Mouse (Mus musculus) MEL (cell line): ENCODE data around the gene Col4a3. TPM values are rescaled to one million over a fixed set of nuclear protein-coding genes. Genes with fewer than 3 reads are reported as not detected.

Experiments used
- DNase-seq: peaks from one replicate; pipeline ENCODE4 v3.0.0; 2011; ENCODE audit warnings: low read depth, low spot score
- H3K27ac ChIP-seq: 2 replicates; pipeline ENCODE4 v1.5.1; 2012; ENCODE audit warnings: low read depth, mild to moderate bottlenecking, control low read depth, low read length, moderate library complexity; ENCODE audit not compliant: control insufficient read depth
- H3K27me3 ChIP-seq, 2 experiments: fragments of 150-350 bp in 1 of 2; sonication (generic) in 1 of 2; 2 replicates each; pipeline ENCODE4 v1.6.1; 2012; ENCODE audit warnings: low read length in 2 of 2, mild to moderate bottlenecking in 2 of 2, improper control_type of control experiment in 1 of 2, moderate library complexity in 1 of 2; ENCODE audit not compliant: insufficient read depth in 2 of 2, control insufficient read depth in 1 of 2
- H3K36me3 ChIP-seq, 2 experiments: 2 replicates each; pipeline ENCODE4 v1.6.1; 2012 to 2014; ENCODE audit warnings: low read length in 2 of 2, improper control_type of control experiment in 1 of 2, inconsistent platforms in 1 of 2, mild to moderate bottlenecking in 1 of 2; ENCODE audit not compliant: insufficient read depth in 2 of 2, control insufficient read depth in 1 of 2
- H3K4me1 ChIP-seq, 2 experiments: fragments of 150-350 bp in 1 of 2; sonication (generic) in 1 of 2; 2 replicates each; pipeline ENCODE4 v1.6.1; 2012; ENCODE audit warnings: low read length in 2 of 2, improper control_type of control experiment in 1 of 2, mild to moderate bottlenecking in 1 of 2; ENCODE audit not compliant: insufficient read depth in 2 of 2, control insufficient read depth in 1 of 2
- H3K4me3 ChIP-seq, 2 experiments: fragments of 150-350 bp in 1 of 2; sonication (generic) in 1 of 2; 2 replicates each; pipeline ENCODE4 v1.5.1; 2012; ENCODE audit warnings: low read depth in 2 of 2, low read length in 2 of 2, mild to moderate bottlenecking in 2 of 2, moderate library complexity in 2 of 2, control low read depth in 1 of 2, improper control_type of control experiment in 1 of 2; ENCODE audit not compliant: control insufficient read depth in 1 of 2, insufficient read depth in 1 of 2
- H3K79me2 ChIP-seq: 2 replicates; pipeline ENCODE4 v1.6.1; 2012; ENCODE audit warnings: mild to moderate bottlenecking, low read length, moderate library complexity; ENCODE audit not compliant: control insufficient read depth, poor library complexity, insufficient read depth
- H3K9ac ChIP-seq: 2 replicates; pipeline ENCODE4 v1.6.1; 2012; ENCODE audit warnings: low read depth, mild to moderate bottlenecking, control low read depth, low read length, moderate library complexity; ENCODE audit not compliant: control insufficient read depth, poor library complexity, severe bottlenecking
- H3K9me3 ChIP-seq: fragments of 150-350 bp; sonication (generic); replicated peaks from 2 replicates; pipeline ENCODE4 v1.6.1; 2012; ENCODE audit warnings: mild to moderate bottlenecking, low read length, improper control_type of control experiment, moderate library complexity; ENCODE audit not compliant: insufficient read depth
- BHLHE40 ChIP-seq: IDR thresholded peaks from 2 replicates; pipeline ENCODE4 v1.6.1; 2012; ENCODE audit warnings: low read depth, mild to moderate bottlenecking, inconsistent platforms, low read length, improper control_type of control experiment, borderline replicate concordance
- CHD1 ChIP-seq: IDR thresholded peaks from 2 replicates; pipeline ENCODE4 v1.6.1; 2012; ENCODE audit warnings: low read depth, mild to moderate bottlenecking, inconsistent platforms, low read length, improper control_type of control experiment
- CTCF ChIP-seq, 3 experiments: IDR thresholded peaks in 2 of 3; conservative IDR thresholded peaks in 1 of 3; 2 replicates each; pipeline ENCODE4 v1.5.1; 2011 to 2012; ENCODE audit warnings: low read length in 3 of 3, low read depth in 2 of 3, mild to moderate bottlenecking in 2 of 3, improper control_type of control experiment in 1 of 3, inconsistent platforms in 1 of 3, mixed read lengths in 1 of 3, moderate library complexity in 1 of 3; ENCODE audit not compliant: control insufficient read depth in 1 of 3, insufficient read depth in 1 of 3, poor library complexity in 1 of 3, severe bottlenecking in 1 of 3
- EP300 ChIP-seq, 2 experiments: IDR thresholded peaks; 2 replicates each; pipeline ENCODE4 v1.6.1; 2011; ENCODE audit warnings: improper control_type of control experiment in 2 of 2, low read length in 2 of 2, low read depth in 1 of 2, mild to moderate bottlenecking in 1 of 2
- GABPA ChIP-seq: IDR thresholded peaks from 2 replicates; pipeline ENCODE4 v1.6.1; 2012; ENCODE audit warnings: low read depth, mild to moderate bottlenecking, inconsistent platforms, low read length, improper control_type of control experiment, moderate library complexity
- GATA1 ChIP-seq: IDR thresholded peaks from 2 replicates; pipeline ENCODE4 v1.6.1; 2011; ENCODE audit warnings: low read depth, low read length, improper control_type of control experiment
- HCFC1 ChIP-seq: IDR thresholded peaks from 2 replicates; pipeline ENCODE4 v1.6.1; 2012; ENCODE audit warnings: low read depth, mild to moderate bottlenecking, inconsistent platforms, low read length, improper control_type of control experiment, moderate library complexity
- MAX ChIP-seq: IDR thresholded peaks from 2 replicates; pipeline ENCODE4 v1.6.1; 2011; ENCODE audit warnings: low read length, improper control_type of control experiment
- MAZ ChIP-seq: IDR thresholded peaks from 2 replicates; pipeline ENCODE4 v1.6.1; 2012; ENCODE audit warnings: low read depth, mild to moderate bottlenecking, inconsistent platforms, low read length, improper control_type of control experiment
- MEF2A ChIP-seq: IDR thresholded peaks from 2 replicates; pipeline ENCODE4 v1.6.1; 2014; ENCODE audit warnings: low read depth, mild to moderate bottlenecking, inconsistent platforms, low read length, improper control_type of control experiment; ENCODE audit not compliant: poor library complexity, insufficient replicate concordance, severe bottlenecking; ENCODE audit errors: extremely low read depth
- MXI1 ChIP-seq: IDR thresholded peaks from 2 replicates; pipeline ENCODE4 v1.6.1; 2011; ENCODE audit warnings: mild to moderate bottlenecking, low read depth, low read length, improper control_type of control experiment
- MYB ChIP-seq: IDR thresholded peaks from 2 replicates; pipeline ENCODE4 v1.6.1; 2011; ENCODE audit warnings: mild to moderate bottlenecking, low read depth, low read length, improper control_type of control experiment
- POLR2AphosphoS2 ChIP-seq: IDR thresholded peaks from 2 replicates; pipeline ENCODE4 v1.6.1; 2011; ENCODE audit warnings: low read length, improper control_type of control experiment
- RAD21 ChIP-seq: IDR thresholded peaks from 2 replicates; pipeline ENCODE4 v1.6.1; 2011; ENCODE audit warnings: mild to moderate bottlenecking, low read depth, low read length, improper control_type of control experiment
- SIN3A ChIP-seq: IDR thresholded peaks from 2 replicates; pipeline ENCODE4 v1.6.1; 2012; ENCODE audit warnings: low read length, improper control_type of control experiment, inconsistent platforms
- SMC3 ChIP-seq: IDR thresholded peaks from 2 replicates; pipeline ENCODE4 v1.6.1; 2011; ENCODE audit warnings: low read depth, low read length, improper control_type of control experiment
- TAL1 ChIP-seq: IDR thresholded peaks from 2 replicates; pipeline ENCODE4 v1.6.1; 2012; ENCODE audit warnings: mild to moderate bottlenecking, inconsistent platforms, low read length, moderate library complexity, mixed read lengths
- ZC3H11A ChIP-seq: IDR thresholded peaks from 2 replicates; pipeline ENCODE4 v1.6.1; 2012; ENCODE audit warnings: low read depth, mild to moderate bottlenecking, inconsistent platforms, low read length, improper control_type of control experiment
- ZNF384 ChIP-seq: IDR thresholded peaks from 2 replicates; pipeline ENCODE4 v1.6.1; 2012; ENCODE audit warnings: low read depth, mild to moderate bottlenecking, inconsistent platforms, low read length, improper control_type of control experiment
- polyA plus RNA-seq, 2 experiments: library from polyadenylated mRNA; stranded (reverse) in 1 of 2; unstranded in 1 of 2; fragments of >175 nt in 1 of 2; fragments of >200 nt in 1 of 2; gene quantifications; 2 replicates each; pipeline versions ENCODE4 v1.2.1 to v1.2.4; 2012; ENCODE audit warnings: low replicate concordance in 2 of 2, low read depth in 1 of 2; ENCODE audit not compliant: insufficient read length in 2 of 2, insufficient read depth in 1 of 2, missing spikeins in 1 of 2
- total RNA-seq: library from RNA; depleted of rRNA; stranded (reverse); fragments of 300-350 nt; gene quantifications from 2 replicates; pipeline ENCODE4 v1.2.3, GENCODE M21; 2012

The Col4a3 gene
- total and polyA plus RNA-seq, 3 experiments = 0.19 to 0.47 TPM; not detected in 1

- H3K36me3 ChIP-seq = no peaks in the 10 kb centered on the region
- no peaks in the 10 kb centered on the region for H3K4me1 ChIP-seq
- no peak overlapping the region for H3K9ac ChIP-seq
- H3K9me3 ChIP-seq = no peaks in the 10 kb centered on the region
- H3K27ac ChIP-seq = no peak overlapping the region
- DNase-seq = peak; percentile 72
- peaks cover 0 to 2% of the 10 kb centered on the region in 2 experiments; a peak in 2 of 4 replicates for H3K27me3 ChIP-seq
- H3K4me3 ChIP-seq = no peak overlapping the region
- TF ChIP-seq CTCF (IDR thresholded peaks at IDR 0.05 in 2 of 3, conservative IDR thresholded peaks at IDR 0.05 in 1 of 3; ENCODE audit: control insufficient read depth in 1 of 3, insufficient read depth in 1 of 3, low read depth in 2 of 3, low read length in 3 of 3, poor library complexity in 1 of 3, severe bottlenecking in 1 of 3) (peak; percentile 60 to 92 (median 65)), ZC3H11A (peak; percentile 99), RAD21 (peak; percentile 95), BHLHE40 (no peak), SMC3 (peak; percentile 98)
- H3K79me2 ChIP-seq = no peaks in the 10 kb centered on the region
These were observed 15.0 kb upstream of the Col4a3 start for GRCm38 (mm10) chr1:82571758-82572157.

- H3K36me3 ChIP-seq = peaks cover 0 to 16% of the 10 kb centered on the region in 2 experiments; a peak in 2 of 4 replicates
- H3K79me2 ChIP-seq = no peaks in the 10 kb centered on the region
- H3K4me1 ChIP-seq = peaks cover 17 to 20% of the 10 kb centered on the region in 2 experiments
- H3K9me3 ChIP-seq = no peaks in the 10 kb centered on the region
- H3K27me3 ChIP-seq = no peaks in the 10 kb centered on the region
- no peak overlapping the region for H3K4me3 ChIP-seq
- no peak for DNase-seq
- H3K27ac ChIP-seq = no peak overlapping the region
- no peak for TF ChIP-seq EP300 (IDR thresholded peaks at IDR 0.05; ENCODE audit: low read depth in 1 of 2, low read length in 2 of 2)
- no peak for TF ChIP-seq BHLHE40
- no peak for TF ChIP-seq POLR2AphosphoS2
- TF ChIP-seq MEF2A = no peak
- TF ChIP-seq TAL1 = no peak
- no peak for TF ChIP-seq GABPA
- TF ChIP-seq MXI1 = no peak
- TF ChIP-seq CHD1 = no peak
- TF ChIP-seq MAX = no peak
- no peak for TF ChIP-seq ZNF384
- no peak for TF ChIP-seq MAZ
- TF ChIP-seq MYB = no peak
- TF ChIP-seq GATA1 = no peak
- TF ChIP-seq HCFC1 = no peak
- no peak for TF ChIP-seq SIN3A
- H3K9ac ChIP-seq = no peak overlapping the region
These were observed 11.0 kb upstream of the Col4a3 start for GRCm38 (mm10) chr1:82575681-82576080.
